Mouse (Mus musculus) heart, postnatal 14 days (tissue): ENCODE measurements around the gene Zfp90. TPM values are rescaled to one million over a fixed set of nuclear protein-coding genes. Genes with fewer than 3 reads are reported as not detected.
"Not testable (repeated sequence)": the region's sequence is repeated elsewhere in the genome, so short reads cannot be mapped to it uniquely, and the experiment has no call there.

Source experiments
- DNase-seq, 2 experiments: peaks; one replicate each; pipeline ENCODE4 v3.0.0; 2021 to 2022
- intact Hi-C: fragments of 180-260 bp; cut with DNase I; formaldehyde crosslinking; loops from one replicate; pipeline ENCODE4 v1.15.1; 2025
- total RNA-seq, 2 experiments: library from RNA; stranded (reverse); gene quantifications; 2 replicates each; pipeline ENCODE4 v1.2.3; 2021

Zfp90 gene
- total RNA-seq, 2 experiments from 2014 or later: 4.1 to 4.3 TPM

DNA sequence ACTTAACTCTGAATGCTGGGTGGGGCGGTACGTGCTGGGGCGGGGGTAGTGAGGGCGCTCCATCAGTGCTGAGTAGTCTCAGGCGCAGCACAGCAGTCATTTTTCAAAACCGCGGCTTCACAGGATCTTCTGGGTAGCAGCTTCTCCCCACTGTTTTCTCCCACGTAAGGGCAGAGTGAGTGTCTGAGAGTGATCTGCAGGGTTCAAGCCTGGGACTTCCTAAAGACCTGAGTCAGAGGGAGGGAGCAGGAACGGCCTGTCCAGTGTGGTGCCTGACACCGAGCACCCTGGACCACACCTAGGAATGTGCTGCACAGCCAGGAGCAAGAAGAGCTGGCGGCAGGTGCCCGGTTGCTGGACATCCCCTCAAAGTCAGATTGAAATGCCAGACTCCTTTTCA is 16.0 kb downstream of the Zfp90 start:
- no peak for DNase-seq
- intact Hi-C loops: no loop called here

- intact Hi-C loops, DNase-seq: not testable (repeated sequence)
Observed at GRCm38 (mm10) chr8:106431952-106432351, 16.8 kb downstream of the Zfp90 start.

DNA sequence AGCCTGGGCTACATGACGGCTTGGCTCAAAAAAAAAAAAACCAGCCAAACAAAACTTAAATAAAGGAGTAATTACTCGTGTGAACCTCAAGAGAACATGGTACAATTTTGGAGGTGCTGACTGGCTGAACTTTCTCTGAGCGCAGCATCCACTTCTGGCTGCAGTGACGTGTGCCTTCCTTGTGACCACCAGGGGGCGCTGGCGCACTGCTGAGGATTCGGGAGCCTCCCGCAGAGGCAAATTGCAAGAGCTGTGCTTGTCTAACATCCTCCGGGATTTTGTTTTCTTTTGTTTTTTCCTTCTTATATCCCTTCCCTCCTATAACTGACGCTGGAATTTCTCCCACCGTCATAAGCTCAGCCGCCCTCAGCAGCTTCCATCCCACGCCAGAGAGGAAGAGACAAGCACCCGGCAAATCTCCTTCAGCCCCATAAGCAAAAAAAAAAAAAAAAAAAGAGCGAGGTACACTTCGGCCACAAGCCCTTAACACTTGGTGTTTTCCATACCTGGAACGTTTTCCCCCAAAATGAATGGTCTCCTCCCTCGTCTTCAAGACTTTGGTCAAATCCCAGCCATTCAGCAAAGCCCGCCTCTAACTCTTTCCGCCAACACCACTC is 17.9 kb downstream of the Zfp90 start:
- intact Hi-C loops: loop anchor here (1.0 kb wide), 2 partner anchors 100 to 214 kb away; no protein-coding TSS in a partner anchor
- DNase-seq: peak; percentile 88 to 93

- intact Hi-C loops: loop anchor here (1.0 kb wide), 2 partner anchors 100 to 214 kb away; no protein-coding TSS in a partner anchor
- no peak for DNase-seq
Observed at GRCm38 (mm10) chr8:106433667-106434066, 18.5 kb downstream of the Zfp90 start.

DNA sequence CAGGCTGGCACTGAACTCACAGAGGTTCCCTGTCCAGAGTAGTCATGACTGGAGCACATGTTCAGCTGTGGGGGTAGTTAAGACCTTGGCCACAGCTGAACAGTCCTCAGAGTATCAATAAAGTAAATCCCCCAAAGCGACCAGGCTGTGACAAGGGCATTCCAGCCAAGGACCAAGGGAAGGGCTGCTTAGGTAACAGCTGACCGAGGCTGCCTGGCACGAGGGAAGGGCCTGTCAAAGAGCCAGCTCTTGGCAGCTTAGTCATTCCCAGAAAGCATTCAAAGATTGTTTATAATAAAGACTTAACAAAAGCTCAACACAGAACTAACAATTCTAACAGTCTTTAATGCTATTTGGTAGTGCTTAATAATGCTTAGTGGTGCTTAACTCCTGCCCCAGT is 22.7 kb downstream of the Zfp90 start:
- intact Hi-C loops: no loop called here

DNA sequence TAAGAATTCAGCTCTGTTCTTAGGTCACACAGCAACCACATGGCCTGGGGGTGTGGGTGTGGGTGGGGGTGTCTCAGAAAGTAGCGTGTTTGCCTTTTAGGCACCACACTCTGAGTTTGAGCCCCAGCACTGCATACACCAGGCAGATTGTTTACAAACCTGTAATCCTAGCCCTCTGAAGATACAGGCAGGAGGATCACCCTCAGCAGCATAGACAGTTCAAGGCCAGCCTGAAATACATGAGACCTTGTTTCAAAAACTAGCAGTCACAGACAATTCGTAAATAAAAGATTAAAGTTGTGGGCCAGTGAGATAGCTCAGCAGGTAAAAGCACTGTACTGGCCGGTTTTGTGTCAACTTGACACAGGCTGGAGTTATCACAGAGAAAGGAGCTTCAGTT is 25.0 kb downstream of the Zfp90 start:
- intact Hi-C loops: no loop called here
- no peak for DNase-seq

More for the DNA sequence above, 22.7 kb downstream of the Zfp90 start:
- DNase-seq: peak in 1 of 2 experiments; percentile 44

- intact Hi-C loops: no loop called here
Observed at GRCm38 (mm10) chr8:106442740-106443139, 27.6 kb downstream of the Zfp90 start.

DNA sequence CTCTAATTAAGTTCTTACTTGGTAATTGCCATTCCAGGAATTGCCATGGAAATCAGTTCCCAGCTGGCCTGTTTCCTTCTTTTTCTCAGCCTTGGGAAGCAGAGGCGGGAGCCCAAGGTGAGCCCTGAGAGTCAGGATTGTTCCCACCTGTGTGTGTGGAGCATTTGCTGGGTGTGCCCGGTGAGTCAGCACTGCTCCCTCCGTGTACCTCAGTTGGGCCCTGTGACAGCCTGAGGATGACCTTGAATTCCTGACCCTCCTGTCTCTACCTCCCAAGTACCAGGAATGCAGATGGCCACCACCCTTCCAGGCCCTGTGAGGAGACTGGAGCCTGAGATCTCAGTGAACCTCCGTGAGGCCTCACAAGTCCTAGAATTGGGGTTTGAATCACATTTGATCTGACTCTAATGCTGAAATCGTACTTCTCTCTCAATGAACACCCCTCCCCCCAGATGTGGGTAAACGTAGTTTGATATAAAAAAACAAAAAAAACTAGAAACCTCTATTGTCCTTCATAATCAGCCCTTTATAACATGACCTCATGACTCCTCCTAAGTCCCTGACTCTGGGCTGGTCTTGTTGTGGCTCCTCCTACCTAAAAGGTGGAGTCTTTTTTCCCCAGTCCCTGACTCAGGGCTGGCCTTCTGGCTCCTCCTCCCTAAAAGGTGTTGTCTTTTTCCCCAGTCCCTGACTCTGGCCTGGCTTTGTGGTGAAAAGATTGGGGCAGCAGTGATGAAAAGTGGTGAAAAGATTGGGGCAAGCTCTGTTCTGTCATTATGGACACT is 36.4 kb downstream of the Zfp90 start:
- DNase-seq: no peak
- intact Hi-C loops: no loop called here

More at GRCm38 (mm10) chr8:106442740-106443139, 27.6 kb downstream of the Zfp90 start:
- DNase-seq: no peak

GRCm38 (mm10) chr8:106452701-106453481 is 37.8 kb downstream of the Zfp90 start:
- DNase-seq: no peak
- intact Hi-C loops: no loop called here

GRCm38 (mm10) chr8:106454036-106454435 is 38.9 kb downstream of the Zfp90 start:
- DNase-seq: no peak
- intact Hi-C loops: no loop called here

DNA sequence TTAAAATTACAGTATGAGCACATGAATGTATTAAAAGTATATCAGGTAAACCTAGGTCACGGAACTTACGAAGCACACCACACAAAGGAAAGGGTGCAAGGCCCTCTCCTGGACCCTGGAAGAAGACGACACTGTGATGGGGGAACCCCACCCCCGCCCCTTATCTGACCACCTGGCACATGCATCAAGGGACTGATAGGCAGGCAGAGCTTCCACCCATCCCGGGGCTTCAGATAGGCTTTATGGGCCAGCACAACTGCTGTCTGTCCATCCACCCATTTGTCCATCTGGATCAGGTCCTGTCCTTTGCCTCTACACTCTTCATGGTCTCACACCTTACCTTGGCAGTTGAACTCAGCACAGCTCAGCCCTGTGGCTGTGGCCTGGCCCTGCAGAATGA is 47.0 kb downstream of the Zfp90 start:
- intact Hi-C loops: no loop called here
- DNase-seq: no peak

- DNase-seq: no peak
- intact Hi-C loops: no loop called here
Observed at GRCm38 (mm10) chr8:106463795-106464194, 48.7 kb downstream of the Zfp90 start.

DNA sequence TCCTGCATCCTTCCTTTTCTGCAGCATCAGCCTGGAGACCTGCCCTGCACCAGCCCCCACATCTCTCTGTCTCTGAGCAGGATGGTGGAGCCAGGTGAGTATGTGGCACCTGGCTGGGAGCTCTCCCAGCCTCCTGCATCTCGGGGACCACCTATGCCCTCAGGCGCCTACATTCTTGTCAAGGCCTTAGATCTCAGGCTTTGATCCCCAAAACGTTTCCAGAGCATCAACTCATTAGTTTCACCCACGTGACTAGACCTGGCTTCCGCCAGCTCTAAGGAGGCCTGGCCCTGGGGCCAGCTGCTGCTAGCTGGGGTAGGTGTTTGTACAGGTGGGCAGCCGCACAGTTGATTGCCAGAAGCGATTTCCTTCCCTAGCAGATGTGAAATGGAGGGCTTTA is 54.4 kb downstream of the Zfp90 start:
- no peak for DNase-seq
- intact Hi-C loops: no loop called here

GRCm38 (mm10) chr8:106474001-106474400 is 58.9 kb downstream of the Zfp90 start:
- DNase-seq: no peak
- intact Hi-C loops: no loop called here

Other genes starting within 250 kb of the Zfp90 start
- gene Slc7a6, start 246.5 kb upstream of the Zfp90 start, total RNA-seq: 10 to 100 TPM; 12.2 to 13.8 TPM
- 10 to 100 TPM; 11.4 TPM for gene Slc7a6os, start 204.4 kb upstream of the Zfp90 start, total RNA-seq
- 10 to 100 TPM; 18.7 to 20.4 TPM for gene Prmt7, start 204.4 kb upstream of the Zfp90 start, total RNA-seq
- gene Smpd3, start 77.3 kb upstream of the Zfp90 start, total RNA-seq: 1 to 10 TPM; 5.3 to 5.6 TPM
- gene 6030452D12Rik, start 85.2 kb downstream of the Zfp90 start, total RNA-seq: not detected
- gene Cdh3, start 95.6 kb downstream of the Zfp90 start, total RNA-seq: 1 to 10 TPM; 1.7 to 2.2 TPM
- 100 to 1,000 TPM in 1 of 2 experiments, 10 to 100 TPM in 1; 91.0 to 106 TPM for gene Gm10073, start 158.1 kb downstream of the Zfp90 start, total RNA-seq
- under 1 TPM; 0.39 to 0.96 TPM for gene Cdh1, start 188.0 kb downstream of the Zfp90 start, total RNA-seq